Mouse (Mus musculus) layer of hippocampus, adult 9-10 months (tissue): ENCODE results near the gene Pfkfb3.

Source experiments
- DNase-seq: peaks from one replicate; pipeline ENCODE4 v3.0.0; 2022; ENCODE audit warnings: low spot score

Gene Pfkfb3

GRCm38 (mm10) chr2:11428621-11429020 is 125.3 kb downstream of the Pfkfb3 start:
- no peak for DNase-seq

DNA sequence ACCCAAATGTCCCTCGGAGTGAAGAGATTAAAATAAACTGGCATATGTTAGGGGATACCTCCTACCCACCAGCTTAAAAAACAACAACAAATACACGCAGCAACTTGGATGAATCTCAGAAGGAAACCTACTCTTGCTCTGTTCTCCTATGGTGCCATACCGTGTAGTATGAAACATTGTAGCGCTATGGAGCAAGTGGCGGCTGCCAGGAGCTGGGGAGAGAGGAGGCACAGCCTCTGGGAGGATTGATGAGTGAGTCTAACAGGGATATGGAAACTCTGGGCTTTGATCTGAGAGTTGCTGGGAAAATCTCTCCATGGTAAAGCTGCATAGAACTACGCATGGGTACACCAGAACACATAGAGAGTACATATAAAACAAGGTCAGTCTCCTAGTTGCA is 126.3 kb downstream of the Pfkfb3 start:
- no peak for DNase-seq

DNA sequence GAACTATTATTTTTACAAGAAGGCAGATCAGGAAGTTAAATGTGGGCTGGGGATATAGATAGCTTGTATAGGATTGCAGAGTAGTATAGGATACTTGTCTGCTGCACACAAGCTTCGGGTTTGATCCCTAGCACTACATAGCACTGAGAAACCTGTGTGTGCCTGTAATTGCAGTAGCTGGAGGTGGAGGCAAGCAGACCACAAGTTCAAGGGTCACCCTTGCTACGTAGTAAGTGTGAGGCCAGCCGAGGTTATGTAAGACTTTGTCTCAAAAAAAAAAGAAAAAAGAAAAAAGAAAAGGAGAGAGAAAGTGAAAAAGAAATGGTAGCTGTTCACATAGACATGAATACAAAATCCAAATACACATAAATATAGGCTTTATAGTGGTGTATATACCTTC is 127.5 kb downstream of the Pfkfb3 start:
- DNase-seq, result no peak

DNA sequence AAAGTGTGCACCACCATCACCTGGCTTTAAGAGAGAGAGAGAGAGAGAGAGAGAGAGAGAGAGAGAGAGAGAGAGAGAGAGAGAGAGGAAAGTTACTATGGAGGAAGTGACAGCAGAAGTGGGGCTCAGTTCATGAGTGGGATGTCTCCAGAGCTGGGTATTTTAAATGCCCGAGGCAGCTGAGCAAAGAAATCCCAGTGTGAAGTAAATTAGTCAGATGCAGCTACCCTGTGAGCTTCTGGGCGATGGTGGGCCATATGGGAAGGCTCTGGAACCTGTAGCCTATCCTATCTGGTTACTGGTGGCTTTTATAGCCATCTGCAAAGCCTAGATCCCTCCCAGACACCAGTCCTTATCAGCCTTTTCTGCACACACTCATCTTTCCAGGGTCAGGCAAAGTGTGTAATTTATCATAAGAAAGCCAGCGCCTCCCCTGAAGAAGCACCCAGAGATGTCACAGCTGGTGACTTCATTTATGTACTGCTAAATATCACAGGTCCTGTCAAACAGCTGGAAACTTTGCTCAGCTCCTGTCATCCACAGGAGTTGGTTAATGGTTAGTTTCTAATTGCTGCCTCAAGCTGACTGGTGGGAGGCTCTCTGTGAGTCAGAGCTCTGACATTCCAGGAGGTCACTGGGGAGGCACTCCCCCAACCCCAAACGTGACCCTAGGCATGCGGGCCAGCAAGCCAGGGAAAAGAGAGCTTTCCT is 128.3 kb downstream of the Pfkfb3 start:
- no peak for DNase-seq

DNA sequence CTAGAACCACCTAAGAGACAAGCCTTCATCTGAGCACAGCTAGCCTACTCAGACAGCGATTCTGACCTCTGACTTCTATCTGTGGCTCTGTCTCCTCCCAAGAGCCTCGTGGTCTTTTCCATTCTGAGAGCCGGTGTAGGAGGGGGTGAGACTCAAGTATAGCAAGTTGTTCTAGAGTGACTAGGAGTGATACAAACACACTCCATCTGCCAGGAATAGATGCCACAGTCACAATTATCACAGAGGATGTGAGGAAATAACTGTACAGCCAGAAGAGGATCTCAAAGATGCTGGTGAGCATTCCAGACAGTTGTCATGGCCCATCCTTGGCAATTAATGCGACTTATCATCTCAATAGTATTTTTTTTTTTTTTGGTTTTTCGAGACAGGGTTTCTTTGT is 129.6 kb downstream of the Pfkfb3 start:
- no peak for DNase-seq

GRCm38 (mm10) chr2:11423421-11423820 is 130.5 kb downstream of the Pfkfb3 start:
- DNase-seq, result no peak

- DNase-seq, result no peak
Observed at GRCm38 (mm10) chr2:11422384-11422783, 131.5 kb downstream of the Pfkfb3 start.
